Mouse (Mus musculus) lung, embryonic 14.5 days (tissue): ENCODE measurements around the gene Ifi47. TPM values are rescaled to one million over a fixed set of nuclear protein-coding genes. Genes with fewer than 3 reads are reported as not detected.

ENCODE experiments used
- ATAC-seq: fragments of 200-750 bp; cut with Nextera tagmentation; 2 replicates; pipeline ENCODE4 v1.8.0; 2017; ENCODE audit warnings: mild to moderate bottlenecking, moderate TSS enrichment, moderate library complexity; ENCODE audit not compliant: insufficient read depth
- DNase-seq: peaks from one replicate; pipeline ENCODE4 v3.0.0-alpha.2; 2015
- H3K27ac ChIP-seq: fragments of 300-500 bp; sonication (generic); 2 replicates; pipeline ENCODE4 v1.5.1; 2014; ENCODE audit warnings: low read depth, mild to moderate bottlenecking, moderate library complexity
- H3K27me3 ChIP-seq: fragments of 300-500 bp; sonication (generic); 2 replicates; pipeline ENCODE4 v1.6.1; 2014; ENCODE audit warnings: low read length, control low read depth; ENCODE audit not compliant: insufficient read depth
- H3K36me3 ChIP-seq: fragments of 300-500 bp; sonication (generic); 2 replicates; pipeline ENCODE4 v1.6.1; 2014; ENCODE audit warnings: control low read depth; ENCODE audit not compliant: insufficient read depth
- H3K4me1 ChIP-seq: fragments of 300-500 bp; sonication (generic); 2 replicates; pipeline ENCODE4 v1.6.1; 2014; ENCODE audit warnings: antibody characterized with exemption, control low read depth; ENCODE audit not compliant: insufficient read depth
- H3K4me2 ChIP-seq: fragments of 300-500 bp; sonication (generic); 2 replicates; pipeline ENCODE4 v1.6.1; 2014; ENCODE audit warnings: mild to moderate bottlenecking
- H3K4me3 ChIP-seq: fragments of 300-500 bp; sonication (generic); 2 replicates; pipeline ENCODE4 v1.5.1; 2014; ENCODE audit warnings: low read depth, low read length
- H3K9ac ChIP-seq: fragments of 300-500 bp; sonication (generic); 2 replicates; pipeline ENCODE4 v1.6.1; 2014
- H3K9me3 ChIP-seq: fragments of 300-500 bp; sonication (generic); 2 replicates; pipeline ENCODE4 v1.6.1; 2016; ENCODE audit warnings: low read depth, low read length, control low read depth
- CTCF ChIP-seq: IDR thresholded peaks from 2 replicates; pipeline ENCODE4 v1.5.1; 2016; ENCODE audit warnings: antibody characterized with exemption, low read depth
- WGBS: fragments of 180-500 bp; shearing (Covaris S2); extraction: QIAGEN DNeasy Blood & Tissue Kit; methylation state at CpG from one replicate; pipeline ENCODE4 v1.1.7; 2014; 5-methylcytosine and 5-hydroxymethylcytosine counted together
- polyA plus RNA-seq: library from polyadenylated mRNA; unstranded; fragments of >200 nt; fragmentation: Nextera tagmentation; extraction: Ambion mirVana; gene quantifications from 2 replicates; pipeline ENCODE4 v1.2.1, GENCODE M21; 2014

Ifi47 gene
- polyA plus RNA-seq, 1 experiment from 2014 or later = 1.8 TPM

- Histone ChIP-seq H3K9me3 (no peaks in the 10 kb centered on the region), H3K4me3 (no peak overlapping the region), H3K27ac (no peak overlapping the region), H3K27me3 (no peaks in the 10 kb centered on the region), H3K9ac (no peak overlapping the region), H3K36me3 (no peaks in the 10 kb centered on the region), H3K4me2 (no peak overlapping the region), H3K4me1 (no peaks in the 10 kb centered on the region)
- TF ChIP-seq CTCF = no peak
- ATAC-seq (no peak), DNase-seq (no peak)
- 59% methylated on average over 2 of the region's 2 CpGs for WGBS
Observed at GRCm38 (mm10) chr11:49114158-49114557, 37.8 kb downstream of the Ifi47 start.

- ATAC-seq (no peak), DNase-seq (no peak)
- Histone ChIP-seq H3K27me3 (no peaks in the 10 kb centered on the region), H3K36me3 (no peaks in the 10 kb centered on the region), H3K9me3 (no peaks in the 10 kb centered on the region), H3K4me2 (no peak within 1 kb of the TSS), H3K4me3 (no peak within 1 kb of the TSS), H3K4me1 (no peaks in the 10 kb centered on the region), H3K9ac (no peak within 1 kb of the TSS), H3K27ac (no peak within 1 kb of the TSS)
- TF ChIP-seq CTCF = no peak
Observed at GRCm38 (mm10) chr11:49114774-49115173, 38.4 kb downstream of the Ifi47 start, which contains the start of gene Olfr1396. Gene Olfr1396, minus strand, starts transcription at chr11:49114874.

- no peaks in the 10 kb centered on the region for H3K4me1 ChIP-seq
- no peaks in the 10 kb centered on the region for H3K27me3 ChIP-seq
- no peak overlapping the region for H3K4me2 ChIP-seq
- TF ChIP-seq CTCF = no peak
- WGBS = 72% methylated on average over 3 of the region's 3 CpGs
- no peak overlapping the region for H3K9ac ChIP-seq
- ATAC-seq (no peak), DNase-seq (no peak)
- H3K36me3 ChIP-seq = no peaks in the 10 kb centered on the region
- H3K9me3 ChIP-seq = no peaks in the 10 kb centered on the region
- H3K4me3 ChIP-seq = no peak overlapping the region
- no peak overlapping the region for H3K27ac ChIP-seq
Observed at GRCm38 (mm10) chr11:49119635-49120034, 43.2 kb downstream of the Ifi47 start.

- Histone ChIP-seq H3K27me3 (no peaks in the 10 kb centered on the region), H3K36me3 (no peaks in the 10 kb centered on the region), H3K9ac (no peak overlapping the region), H3K4me3 (no peak overlapping the region), H3K4me2 (no peak overlapping the region), H3K27ac (no peak overlapping the region), H3K9me3 (no peaks in the 10 kb centered on the region), H3K4me1 (no peaks in the 10 kb centered on the region)
- 84% methylated on average over 2 of the region's 2 CpGs for WGBS
- no peak for ATAC-seq
- no peak for TF ChIP-seq CTCF
- DNase-seq = no peak
Observed at GRCm38 (mm10) chr11:49124169-49124568, 47.8 kb downstream of the Ifi47 start.

- H3K4me2 ChIP-seq = no peak within 1 kb of the TSS
- no peaks in the 10 kb centered on the region for H3K36me3 ChIP-seq
- H3K4me3 ChIP-seq = no peak within 1 kb of the TSS
- 82% methylated on average over 6 of the region's 6 CpGs for WGBS
- DNase-seq = no peak
- H3K27ac ChIP-seq = no peak within 1 kb of the TSS
- no peak for ATAC-seq
- TF ChIP-seq CTCF = no peak
- H3K9ac ChIP-seq = no peak within 1 kb of the TSS
- H3K27me3 ChIP-seq = no peaks in the 10 kb centered on the region
- no peaks in the 10 kb centered on the region for H3K4me1 ChIP-seq
- no peaks in the 10 kb centered on the region for H3K9me3 ChIP-seq
Observed at GRCm38 (mm10) chr11:49141974-49142373, 65.6 kb downstream of the Ifi47 start, which contains the start of gene Olfr1395. Gene Olfr1395, plus strand, starts transcription at chr11:49142274.

Other genes starting within 250 kb of the Ifi47 start
- gene Gm12184, start 249.9 kb upstream of the Ifi47 start, polyA plus RNA-seq = 11.3 and 11.8 TPM in 2 replicates
- 6.7 and 7.6 TPM in 2 replicates for gene Irgm1, start 204.9 kb upstream of the Ifi47 start, polyA plus RNA-seq
- 0.17 and 0.20 TPM in 2 replicates for gene Gm5431, start 174.4 kb upstream of the Ifi47 start, polyA plus RNA-seq
- gene Psme2b, start 130.4 kb upstream of the Ifi47 start, polyA plus RNA-seq = 2.3 TPM in 2 replicates
- gene Olfr56, start 97.7 kb upstream of the Ifi47 start, polyA plus RNA-seq = not detected in 2 replicates
- gene 9930111J21Rik1, start 97.2 kb upstream of the Ifi47 start, polyA plus RNA-seq = 0.72 and 1.0 TPM in 2 replicates
- gene Gm12185, start 84.4 kb upstream of the Ifi47 start, polyA plus RNA-seq = not detected in 2 replicates
- gene Tgtp1, start 82.4 kb upstream of the Ifi47 start, polyA plus RNA-seq = 0.28 TPM in 1 of 2 replicates, not detected in the other
- 0.38 and 0.79 TPM in 2 replicates for gene 9930111J21Rik2, start 25.3 kb upstream of the Ifi47 start, polyA plus RNA-seq
- 0.09 and 0.16 TPM in 2 replicates for gene Tgtp2, start 12.4 kb upstream of the Ifi47 start, polyA plus RNA-seq
- not detected in 2 replicates for gene Olfr1396, start 38.3 kb downstream of the Ifi47 start, polyA plus RNA-seq
- gene Olfr1395, start 65.7 kb downstream of the Ifi47 start, polyA plus RNA-seq = not detected in 2 replicates
- gene Olfr1394, start 77.8 kb downstream of the Ifi47 start, polyA plus RNA-seq = not detected in 2 replicates
- gene Btnl9, start 110.6 kb downstream of the Ifi47 start, polyA plus RNA-seq = 0.89 and 1.1 TPM in 2 replicates
- 42.0 and 42.8 TPM in 2 replicates for gene Zfp62, start 126.7 kb downstream of the Ifi47 start, polyA plus RNA-seq
- 59.3 and 60.0 TPM in 2 replicates for gene Mgat1, start 167.6 kb downstream of the Ifi47 start, polyA plus RNA-seq
- gene Olfr1393, start 201.7 kb downstream of the Ifi47 start, polyA plus RNA-seq = not detected in 2 replicates
- not detected in 2 replicates for gene Olfr1392, start 208.7 kb downstream of the Ifi47 start, polyA plus RNA-seq
- not detected in 2 replicates for gene Olfr10, start 228.2 kb downstream of the Ifi47 start, polyA plus RNA-seq
- not detected in 2 replicates for gene Olfr1391, start 246.2 kb downstream of the Ifi47 start, polyA plus RNA-seq